Mouse (Mus musculus): ENCODE results near the gene Sh2d1b2. TPM values are rescaled to one million over a fixed set of nuclear protein-coding genes. Genes with fewer than 3 reads are reported as not detected.

The Sh2d1b2 gene
- polyA plus RNA-seq (2017; shearing (Covaris generic)): not detected

GRCm38 (mm10) chr1:170232688-170233087 lies at the start of gene Sh2d1b2:
Sh2d1b2 (plus strand) TSS chr1:170232749.

GRCm38 (mm10) chr1:170214757-170215522 lies 17.6 kb upstream of the Sh2d1b2 start, which contains the start of gene Uhmk1:
Uhmk1 (minus strand) TSS chr1:170215397.

GRCm38 (mm10) chr1:170277016-170277415 lies 44.5 kb downstream of the Sh2d1b2 start, which contains the start of gene Sh2d1b1:
Sh2d1b1 (plus strand) TSS chr1:170277320.

Other genes with a start within 250 kb of the Sh2d1b2 start
- gene Ddr2, start 122.0 kb upstream of the Sh2d1b2 start, polyA plus RNA-seq (2017; shearing (Covaris generic)): under 1 TPM; 0.17 to 0.37 TPM
- gene Uap1, start 57.8 kb upstream of the Sh2d1b2 start, polyA plus RNA-seq (2017; shearing (Covaris generic)): 10 to 100 TPM; 33.9 to 57.8 TPM
- 10 to 100 TPM; 27.6 to 42.2 TPM for gene Uhmk1, start 17.4 kb upstream of the Sh2d1b2 start, polyA plus RNA-seq (2017; shearing (Covaris generic))
- not detected for gene Sh2d1b1, start 44.6 kb downstream of the Sh2d1b2 start, polyA plus RNA-seq (2017; shearing (Covaris generic))
- gene Gm7694, start 73.6 kb downstream of the Sh2d1b2 start, polyA plus RNA-seq (2017; shearing (Covaris generic)): under 1 TPM in 1 of 2 experiments, not detected in 1; 0.23 TPM
- 1 to 10 TPM in 1 of 2 experiments, under 1 TPM in 1; 0.20 to 1.0 TPM for gene Spata46, start 76.1 kb downstream of the Sh2d1b2 start, polyA plus RNA-seq (2017; shearing (Covaris generic))

All from inflammation-experienced regulatory T-cells (primary cell).